Mouse (Mus musculus): ENCODE measurements around the gene Zfp513. TPM values are rescaled to one million over a fixed set of nuclear protein-coding genes. Genes with fewer than 3 reads are reported as not detected.
"Not testable (repeated sequence)": the region's sequence is repeated elsewhere in the genome, so short reads cannot be mapped to it uniquely, and the experiment has no call there.

The Zfp513 gene
- polyA plus RNA-seq, 1 experiment from 2014 or later, result 5.4 TPM

DNA sequence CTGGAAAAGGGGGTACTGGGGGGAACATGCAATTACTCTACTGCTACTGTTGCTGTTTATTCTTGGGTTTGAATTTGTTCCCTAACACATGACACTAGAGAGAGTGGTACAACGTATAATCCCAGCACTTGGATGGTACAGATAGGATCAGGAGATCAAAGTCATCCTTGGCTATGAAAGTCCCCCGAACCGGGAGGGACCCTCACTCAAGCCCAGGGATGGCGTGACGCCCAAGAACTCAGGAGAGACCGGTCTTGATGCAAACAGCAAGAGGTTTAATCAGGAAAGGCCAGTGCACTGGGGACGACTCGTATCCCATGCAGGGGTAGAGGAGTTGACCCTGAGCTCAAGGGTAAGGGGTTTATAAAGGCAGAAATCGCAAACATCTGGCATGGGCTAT, 20.6 kb upstream of the Zfp513 start:
- H3K36me3 ChIP-seq (ENCODE audit: control insufficient read depth, insufficient read depth, low read length), result no peaks in the 10 kb centered on the region
- 87% methylated on average over 9 of the region's 9 CpGs for WGBS
- no peak for ATAC-seq (ENCODE audit: low read depth)
- no peaks in the 10 kb centered on the region for H3K9me3 ChIP-seq (ENCODE audit: control insufficient read depth, low read length)
- no peak overlapping the region for H3K27ac ChIP-seq (replicated peaks; ENCODE audit: low read depth, low read length)
- no peaks in the 10 kb centered on the region for H3K27me3 ChIP-seq (replicated peaks; ENCODE audit: control insufficient read depth, insufficient read depth, low read length)
- no peak overlapping the region for H3K9ac ChIP-seq (ENCODE audit: low read depth, low read length)
- no peak for DNase-seq (ENCODE audit: low spot score)
- no peak overlapping the region for H3K4me3 ChIP-seq (ENCODE audit: low read depth, low read length)
- H3K4me1 ChIP-seq (ENCODE audit: control insufficient read depth, insufficient read depth, low read length), result no peaks in the 10 kb centered on the region
- no peak overlapping the region for H3K4me2 ChIP-seq (ENCODE audit: low read depth, low read length)

DNA sequence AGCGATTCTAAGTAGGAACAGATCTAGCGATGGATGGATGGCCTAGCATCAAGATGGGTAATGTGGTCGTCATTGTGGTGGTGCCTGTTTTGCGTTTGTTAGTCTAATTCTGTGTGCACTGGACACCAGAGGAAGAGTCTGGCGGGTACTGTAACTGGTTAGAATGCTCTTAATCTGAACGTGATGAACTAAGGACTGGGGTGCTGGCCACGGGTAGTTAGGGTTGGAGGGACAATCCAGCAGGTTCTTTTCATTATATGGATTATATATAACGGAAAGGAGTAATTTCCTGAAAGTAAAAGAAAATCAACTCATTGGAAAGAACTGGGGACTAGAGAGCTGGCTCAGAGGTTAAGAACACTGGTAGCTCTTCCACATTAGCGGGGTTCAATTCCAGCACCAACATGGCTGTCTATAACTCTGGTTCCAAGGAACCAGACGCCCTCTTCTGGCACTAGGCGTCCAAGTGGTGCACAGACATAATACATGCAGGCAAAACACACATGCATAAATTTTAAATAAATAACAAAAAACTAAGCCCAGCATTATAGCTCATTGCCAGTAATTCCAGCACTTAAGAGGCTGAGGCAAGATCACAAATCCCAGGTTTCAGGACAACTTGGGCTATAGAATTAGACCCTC, 19.3 kb upstream of the Zfp513 start:
- H3K27ac ChIP-seq (replicated peaks; ENCODE audit: low read depth, low read length), result peak overlapping the region; percentile 92
- 11% methylated on average over 11 of the region's 11 CpGs for WGBS
- ATAC-seq (ENCODE audit: low read depth) (no peak), DNase-seq (ENCODE audit: low spot score) (peak; percentile 83)
- H3K36me3 ChIP-seq (ENCODE audit: control insufficient read depth, insufficient read depth, low read length), result no peaks in the 10 kb centered on the region
- H3K4me2 ChIP-seq (ENCODE audit: low read depth, low read length), result peak overlapping the region; percentile 77
- no peaks in the 10 kb centered on the region for H3K4me1 ChIP-seq (ENCODE audit: control insufficient read depth, insufficient read depth, low read length)
- peak overlapping the region; percentile 87 for H3K9ac ChIP-seq (ENCODE audit: low read depth, low read length)
- H3K9me3 ChIP-seq (ENCODE audit: control insufficient read depth, low read length), result no peaks in the 10 kb centered on the region
- no peaks in the 10 kb centered on the region for H3K27me3 ChIP-seq (replicated peaks; ENCODE audit: control insufficient read depth, insufficient read depth, low read length)
- H3K4me3 ChIP-seq (ENCODE audit: low read depth, low read length), result peak overlapping the region; percentile 100

DNA sequence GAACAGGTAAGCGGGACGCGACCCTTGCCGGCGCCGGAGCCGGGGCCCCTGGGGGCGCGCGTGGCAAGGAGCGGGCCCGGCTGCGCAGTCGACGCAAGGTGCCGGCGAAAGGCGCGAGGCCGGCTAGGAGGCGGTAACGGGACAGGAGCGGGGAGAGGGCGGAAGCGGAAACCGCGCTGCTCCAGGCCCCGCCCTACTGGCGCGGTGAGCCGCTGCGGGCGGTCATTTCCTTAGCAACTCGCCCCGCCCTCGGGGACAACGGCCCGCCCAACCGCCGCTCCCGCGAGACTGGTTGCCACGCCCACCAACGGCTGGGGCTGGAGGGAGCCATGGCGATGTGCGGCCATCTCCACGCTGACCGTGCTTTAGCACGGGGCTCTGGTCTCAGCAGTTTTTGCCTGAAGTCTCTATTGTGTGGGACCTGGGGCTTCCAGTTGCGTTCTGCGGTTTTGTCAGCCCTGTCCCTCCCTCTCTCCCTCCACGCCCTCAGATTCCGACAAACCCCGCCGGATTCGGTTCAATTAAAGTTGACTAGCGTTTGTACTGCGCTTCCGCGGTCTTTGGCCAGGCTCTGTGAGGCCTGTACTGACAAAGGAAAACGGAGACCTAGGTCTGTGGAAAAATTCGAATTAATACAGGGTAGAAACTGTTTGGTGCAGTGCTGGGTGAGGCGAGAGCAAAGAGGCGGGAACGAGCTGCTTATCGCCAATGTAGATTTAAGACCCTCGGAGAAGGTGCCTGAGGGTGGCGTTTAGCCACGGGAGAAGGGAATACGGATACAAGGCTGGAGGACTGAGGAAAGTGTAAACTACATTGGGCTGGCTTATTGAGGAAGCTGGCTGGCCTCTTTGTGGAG, 18.6 kb upstream of the Zfp513 start, which contains the start of gene Ppm1g:
Gene Ppm1g, minus strand, starts transcription at position 240 of the 856 bp plus-strand sequence.
- Histone ChIP-seq H3K36me3 (ENCODE audit: control insufficient read depth, insufficient read depth, low read length) (no peaks in the 10 kb centered on the region), H3K27ac (replicated peaks; ENCODE audit: low read depth, low read length) (peak within 1 kb of the TSS; percentile 92), H3K27me3 (replicated peaks; ENCODE audit: control insufficient read depth, insufficient read depth, low read length) (no peaks in the 10 kb centered on the region), H3K9me3 (ENCODE audit: control insufficient read depth, low read length) (no peaks in the 10 kb centered on the region), H3K4me2 (ENCODE audit: low read depth, low read length) (peak within 1 kb of the TSS; percentile 77), H3K4me3 (ENCODE audit: low read depth, low read length) (peak within 1 kb of the TSS; percentile 100), H3K4me1 (ENCODE audit: control insufficient read depth, insufficient read depth, low read length) (no peaks in the 10 kb centered on the region), H3K9ac (ENCODE audit: low read depth, low read length) (peak within 1 kb of the TSS; percentile 87)
- ATAC-seq (ENCODE audit: low read depth) (peak; percentile 96), DNase-seq (ENCODE audit: low spot score) (peak; percentile 97)
- 1% methylated on average over 28 of the region's 70 CpGs for WGBS

DNA sequence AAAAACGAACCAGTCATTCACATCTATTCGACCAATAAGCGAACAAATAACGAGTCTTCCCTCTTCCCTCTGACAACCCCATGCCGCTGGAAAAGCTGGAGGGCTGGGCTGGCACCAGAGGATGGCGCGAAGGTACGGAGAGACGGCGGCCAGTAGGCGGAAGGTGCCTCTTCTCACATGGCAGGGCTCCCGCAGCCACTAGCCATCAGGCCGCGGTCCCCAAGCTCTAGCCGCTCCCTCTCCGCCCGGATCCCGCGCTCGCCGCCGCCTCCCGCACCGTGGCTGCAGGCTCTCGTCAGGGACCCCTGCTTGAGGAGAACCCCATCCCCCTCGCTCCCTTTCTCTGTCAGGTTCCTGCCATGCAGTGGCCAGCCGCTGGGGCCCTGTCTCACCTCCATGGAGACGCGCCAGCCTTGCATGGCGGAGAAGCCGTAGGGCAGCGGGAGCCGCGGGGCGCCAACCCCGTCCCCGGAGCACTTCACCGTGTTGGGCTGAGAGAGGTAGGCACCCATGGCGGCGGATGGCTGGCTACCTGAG, 17.9 kb upstream of the Zfp513 start:
- Histone ChIP-seq H3K36me3 (ENCODE audit: control insufficient read depth, insufficient read depth, low read length) (no peaks in the 10 kb centered on the region), H3K27ac (replicated peaks; ENCODE audit: low read depth, low read length) (peak overlapping the region; percentile 92), H3K27me3 (replicated peaks; ENCODE audit: control insufficient read depth, insufficient read depth, low read length) (no peaks in the 10 kb centered on the region), H3K4me3 (ENCODE audit: low read depth, low read length) (peak overlapping the region; percentile 100), H3K9ac (ENCODE audit: low read depth, low read length) (peak overlapping the region; percentile 87), H3K4me2 (ENCODE audit: low read depth, low read length) (peak overlapping the region; percentile 77), H3K9me3 (ENCODE audit: control insufficient read depth, low read length) (no peaks in the 10 kb centered on the region), H3K4me1 (ENCODE audit: control insufficient read depth, insufficient read depth, low read length) (no peaks in the 10 kb centered on the region)
- WGBS, result under 1% methylated on average over 24 of the region's 40 CpGs
- peak; percentile 42; the same call in 1 of the 2 replicates for ATAC-seq (ENCODE audit: low read depth)
- peak; percentile 45 for DNase-seq (ENCODE audit: low spot score)

DNA sequence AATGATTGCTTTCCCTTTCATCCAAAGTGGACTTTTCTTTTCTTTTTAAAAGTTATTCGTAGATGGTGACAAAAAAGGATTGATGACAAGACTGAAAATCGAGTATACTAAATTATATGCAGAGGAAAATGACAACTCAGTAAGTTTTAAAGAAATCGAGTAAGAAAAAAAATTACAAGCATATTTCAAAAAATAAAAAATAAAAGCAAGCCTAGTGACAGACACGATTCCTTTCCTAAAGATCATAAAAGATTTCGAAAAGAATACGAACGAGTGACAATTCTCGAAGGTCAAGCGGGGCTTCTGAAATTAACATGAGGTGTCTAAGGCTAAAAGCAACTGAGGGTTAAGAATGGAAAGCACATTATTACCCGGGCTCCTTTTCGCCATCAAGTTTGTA, 17.4 kb upstream of the Zfp513 start:
- H3K36me3 ChIP-seq (ENCODE audit: control insufficient read depth, insufficient read depth, low read length), result no peaks in the 10 kb centered on the region
- WGBS, result 2% methylated on average over 11 of the region's 11 CpGs
- peak overlapping the region; percentile 87 for H3K9ac ChIP-seq (ENCODE audit: low read depth, low read length)
- DNase-seq (ENCODE audit: low spot score), result no peak
- no peaks in the 10 kb centered on the region for H3K4me1 ChIP-seq (ENCODE audit: control insufficient read depth, insufficient read depth, low read length)
- H3K27ac ChIP-seq (replicated peaks; ENCODE audit: low read depth, low read length), result peak overlapping the region; percentile 92
- H3K4me2 ChIP-seq (ENCODE audit: low read depth, low read length), result peak overlapping the region; percentile 77
- no peaks in the 10 kb centered on the region for H3K9me3 ChIP-seq (ENCODE audit: control insufficient read depth, low read length)
- no peak for ATAC-seq (ENCODE audit: low read depth)
- no peaks in the 10 kb centered on the region for H3K27me3 ChIP-seq (replicated peaks; ENCODE audit: control insufficient read depth, insufficient read depth, low read length)
- H3K4me3 ChIP-seq (ENCODE audit: low read depth, low read length), result peak overlapping the region; percentile 100

DNA sequence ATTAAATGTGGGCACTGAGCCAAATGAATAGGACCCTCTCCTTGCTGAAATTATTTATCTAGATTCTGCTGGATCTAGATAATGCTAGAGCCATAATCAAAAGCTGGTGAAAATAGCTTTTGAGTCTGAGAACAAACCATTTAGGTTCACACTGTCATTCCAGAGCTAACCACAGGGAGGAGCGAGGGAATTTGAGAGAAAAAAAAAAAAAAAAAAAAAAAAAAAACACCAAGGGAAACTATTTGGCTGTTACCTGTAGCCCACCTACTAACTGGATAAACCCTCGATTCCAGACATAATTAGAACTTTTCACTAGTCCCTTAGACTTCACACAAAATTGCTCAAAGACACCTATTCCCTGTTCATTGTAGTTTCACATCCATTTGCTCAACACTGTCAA, 17.0 kb upstream of the Zfp513 start:
- DNase-seq (ENCODE audit: low spot score) (peak; percentile 52), ATAC-seq (ENCODE audit: low read depth) (no peak)
- Histone ChIP-seq H3K9ac (ENCODE audit: low read depth, low read length) (no peak overlapping the region), H3K9me3 (ENCODE audit: control insufficient read depth, low read length) (no peaks in the 10 kb centered on the region), H3K4me3 (ENCODE audit: low read depth, low read length) (peak overlapping the region; percentile 100), H3K4me1 (ENCODE audit: control insufficient read depth, insufficient read depth, low read length) (no peaks in the 10 kb centered on the region), H3K27me3 (replicated peaks; ENCODE audit: control insufficient read depth, insufficient read depth, low read length) (no peaks in the 10 kb centered on the region), H3K27ac (replicated peaks; ENCODE audit: low read depth, low read length) (no peak overlapping the region), H3K36me3 (ENCODE audit: control insufficient read depth, insufficient read depth, low read length) (no peaks in the 10 kb centered on the region), H3K4me2 (ENCODE audit: low read depth, low read length) (peak overlapping the region; percentile 77)
- 4% methylated on average over 2 of the region's 2 CpGs for WGBS

DNA sequence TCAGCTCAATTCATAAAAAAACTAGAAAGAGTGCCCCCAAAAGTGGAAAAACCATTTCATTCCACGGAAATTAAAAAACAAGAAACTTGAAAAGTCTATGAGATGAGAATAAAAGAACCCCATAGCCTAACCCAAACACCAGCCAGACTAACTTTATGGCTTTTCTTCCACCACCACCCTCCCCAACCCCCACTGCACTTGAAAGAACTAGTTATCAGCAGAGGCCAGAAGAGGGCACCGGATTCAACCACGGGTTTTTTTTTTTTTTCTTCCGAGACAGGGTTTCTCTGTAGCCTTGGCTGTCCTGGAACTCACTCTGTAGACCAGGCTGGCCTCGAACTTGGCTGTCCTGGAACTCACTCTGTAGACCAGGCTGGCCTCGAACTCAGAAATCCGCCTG, 16.2 kb upstream of the Zfp513 start:
- Histone ChIP-seq H3K9me3 (ENCODE audit: control insufficient read depth, low read length) (no peaks in the 10 kb centered on the region), H3K4me1 (ENCODE audit: control insufficient read depth, insufficient read depth, low read length) (no peaks in the 10 kb centered on the region), H3K4me3 (ENCODE audit: low read depth, low read length) (no peak overlapping the region), H3K27me3 (replicated peaks; ENCODE audit: control insufficient read depth, insufficient read depth, low read length) (no peaks in the 10 kb centered on the region), H3K4me2 (ENCODE audit: low read depth, low read length) (peak overlapping the region; percentile 77; the same call in 1 of the 2 replicates), H3K27ac (replicated peaks; ENCODE audit: low read depth, low read length) (no peak overlapping the region), H3K36me3 (ENCODE audit: control insufficient read depth, insufficient read depth, low read length) (no peaks in the 10 kb centered on the region), H3K9ac (ENCODE audit: low read depth, low read length) (no peak overlapping the region)
- 69% methylated on average over 7 of the region's 7 CpGs for WGBS
- ATAC-seq (ENCODE audit: low read depth) (no peak), DNase-seq (ENCODE audit: low spot score) (no peak)

DNA sequence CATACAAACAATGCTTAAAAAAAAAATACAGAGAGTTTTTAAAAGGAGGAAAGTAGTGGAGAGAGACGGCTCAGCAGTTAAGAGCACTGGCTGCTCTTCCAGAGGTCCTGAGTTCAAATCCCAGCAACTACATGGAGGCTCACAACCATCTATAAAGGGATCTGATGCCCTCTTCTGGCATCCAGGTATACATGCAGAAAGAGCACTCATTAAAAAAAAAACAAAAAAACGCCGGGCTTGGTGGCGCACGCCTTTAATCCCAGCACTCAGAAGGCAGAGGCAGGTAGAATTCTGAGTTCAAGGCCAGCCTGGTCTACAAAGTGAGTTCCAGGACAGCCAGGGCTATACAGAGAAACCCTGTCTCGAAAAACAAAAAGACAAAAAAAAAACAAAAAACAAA, 14.5 kb upstream of the Zfp513 start:
- not testable (repeated sequence) for DNase-seq (ENCODE audit: low spot score); H3K9me3 ChIP-seq (ENCODE audit: control insufficient read depth, low read length); H3K4me2 ChIP-seq (ENCODE audit: low read depth, low read length); H3K4me3 ChIP-seq (ENCODE audit: low read depth, low read length); H3K36me3 ChIP-seq (ENCODE audit: control insufficient read depth, insufficient read depth, low read length); H3K27me3 ChIP-seq (replicated peaks; ENCODE audit: control insufficient read depth, insufficient read depth, low read length); ATAC-seq (ENCODE audit: low read depth); H3K9ac ChIP-seq (ENCODE audit: low read depth, low read length); H3K4me1 ChIP-seq (ENCODE audit: control insufficient read depth, insufficient read depth, low read length); H3K27ac ChIP-seq (replicated peaks; ENCODE audit: low read depth, low read length)
- 91% methylated on average over 6 of the region's 6 CpGs for WGBS
